In the genomic region with DNA sequence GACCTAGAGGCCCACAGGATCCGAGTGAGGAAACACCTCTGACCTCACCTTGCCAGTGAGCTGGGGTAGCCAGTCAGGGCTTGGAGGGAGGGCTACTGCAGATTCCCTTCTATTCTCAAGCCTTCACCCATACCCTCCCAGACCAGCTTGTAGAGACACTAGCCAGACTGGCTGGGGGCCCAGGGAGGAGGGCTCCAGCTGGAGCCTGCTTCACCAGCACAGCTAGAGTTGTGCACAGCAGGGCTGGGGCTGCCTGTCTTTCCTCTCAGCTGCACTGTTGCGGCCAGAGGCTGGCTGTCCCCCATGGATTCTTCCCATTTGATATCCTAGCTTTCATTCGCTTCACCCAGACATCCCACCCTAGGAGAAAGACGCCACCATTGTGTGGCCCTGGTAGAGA, we compare ENCODE assay signal across 12 mouse cellular contexts.
A peak's percentile ranks its signal among the peaks of the same experiment; 100 is the strongest.
DNase-seq lines count a peak whose midpoint lies in the region; ATAC-seq lines count a peak whose summit lies in the region.
"Had no signal": no experiment of that assay in that cellular context is flagged by ENCODE, and none has a peak within 500 bp of the region (broad histone marks: within the 10 kb centered on the region; RNA-seq: fewer than 3 reads in every experiment).

No protein-coding gene starts in this region.

- H3K4me1 ChIP-seq in hindbrain, embryonic 10.5 days (replicated peaks): peaks cover 17% of the 10 kb centered on the region; the same call in 1 of the 2 replicates
- no peaks in the 10 kb centered on the region for H3K4me1 ChIP-seq in hindbrain, embryonic 14.5 days (replicated peaks; ENCODE audit: control insufficient read depth, insufficient read depth, low read length)
- H3K4me1 ChIP-seq: liver, embryonic 15.5 days had no signal

- H3K4me2 ChIP-seq in hindbrain, embryonic 14.5 days (replicated peaks): no peak overlapping the region
- H3K4me2 ChIP-seq: liver, embryonic 15.5 days had no signal

- ATAC-seq in hindbrain, embryonic 14.5 days (ENCODE audit: low FRiP score): no peak
- ATAC-seq: midbrain, embryonic 16.5 days had no signal

- no peak overlapping the region for H3K4me3 ChIP-seq in hindbrain, embryonic 10.5 days
- H3K4me3 ChIP-seq in hindbrain, embryonic 14.5 days (replicated peaks; ENCODE audit: low read length): no peak overlapping the region
- H3K4me3 ChIP-seq: liver, embryonic 15.5 days had no signal

- no peaks in the 10 kb centered on the region for H3K27me3 ChIP-seq in hindbrain, embryonic 10.5 days (ENCODE audit: insufficient read depth, poor library complexity, severe bottlenecking)
- no peaks in the 10 kb centered on the region for H3K27me3 ChIP-seq in hindbrain, embryonic 14.5 days (ENCODE audit: control insufficient read depth, insufficient read depth, low read length)
- H3K27me3 ChIP-seq: liver, embryonic 15.5 days had no signal

- 68% methylated on average over 4 of the region's 4 CpGs for WGBS in hindbrain, embryonic 10.5 days
- 67% methylated on average over 4 of the region's 4 CpGs for WGBS in hindbrain, embryonic 14.5 days

- H3K27ac ChIP-seq in hindbrain, embryonic 10.5 days: peak overlapping the region; percentile 35; the same call in 1 of the 2 replicates
- no peak overlapping the region for H3K27ac ChIP-seq in hindbrain, embryonic 14.5 days
- H3K27ac ChIP-seq: liver, embryonic 15.5 days had no signal

- H3K9ac ChIP-seq in hindbrain, embryonic 14.5 days: no peak overlapping the region
- H3K9ac ChIP-seq: liver, embryonic 15.5 days had no signal

- H3K36me3 ChIP-seq in hindbrain, embryonic 10.5 days: no peaks in the 10 kb centered on the region
- H3K36me3 ChIP-seq in hindbrain, embryonic 14.5 days (replicated peaks; ENCODE audit: control insufficient read depth, insufficient read depth): no peaks in the 10 kb centered on the region
- H3K36me3 ChIP-seq: liver, embryonic 15.5 days had no signal

- DNase-seq in hindbrain, embryonic 10.5 days (ENCODE audit: low spot score): no peak
- DNase-seq in hindbrain, embryonic 14.5 days (ENCODE audit: low spot score): no peak
- DNase-seq in right cerebral cortex, postnatal 10 days (ENCODE audit: low spot score in 2 of 2): peak; percentile 57 to 59
- DNase-seq in right cerebral cortex, postnatal 25 days: no peak
- DNase-seq in heart, postnatal 4 days: peak; percentile 38
- DNase-seq in lung, postnatal 4 days: peak; percentile 40 to 77
- no peak for DNase-seq in left cerebral cortex, adult 11 months (ENCODE audit: low spot score)
- DNase-seq: cerebellum, adult 2 months; kidney, adult 9 months; spleen, adult 18-20 months had no signal

- H3K9me3 ChIP-seq in hindbrain, embryonic 10.5 days: no peaks in the 10 kb centered on the region
- no peaks in the 10 kb centered on the region for H3K9me3 ChIP-seq in hindbrain, embryonic 14.5 days (ENCODE audit: control insufficient read depth, low read length)
- H3K9me3 ChIP-seq: liver, embryonic 15.5 days had no signal

Comparison
In these comparisons a context has a peak if more than half of its experiments do, and no peak if none do; other contexts are left out.
1. DNase-seq: peak in right cerebral cortex, postnatal 10 days (2 of 2), heart, postnatal 4 days (single experiment) and lung, postnatal 4 days (2 of 2); none in hindbrain, embryonic 10.5 days (single experiment), hindbrain, embryonic 14.5 days (single experiment), right cerebral cortex, postnatal 25 days (single experiment) and left cerebral cortex, adult 11 months (single experiment).